22 mouse cellular contexts compared by ENCODE assay signal in the genomic region with DNA sequence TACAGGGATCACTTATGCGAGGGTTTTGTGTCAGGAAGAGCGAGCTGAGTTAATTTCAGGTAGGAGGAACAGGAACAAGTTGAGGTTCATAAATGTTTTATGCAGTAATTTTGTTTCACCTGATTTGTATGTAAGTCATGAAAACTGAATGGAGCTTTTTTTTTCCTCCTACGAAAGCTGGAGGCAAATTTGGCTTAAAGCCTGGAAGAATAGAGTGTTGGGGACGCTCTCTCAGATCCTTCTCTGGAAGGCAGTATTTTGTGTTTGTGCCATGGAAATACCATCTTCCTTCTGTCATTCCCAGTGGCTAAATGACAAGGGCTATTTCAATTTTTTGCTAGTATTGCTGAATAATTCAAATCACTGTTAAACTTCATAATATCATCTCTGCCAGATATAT.
DNase-seq lines count a peak whose midpoint lies in the region; ATAC-seq and TF ChIP-seq lines count a peak whose summit lies in the region.
"Had no signal": no experiment of that assay in that cellular context is flagged by ENCODE, and none has a peak within 500 bp of the region (broad histone marks: within the 10 kb centered on the region; RNA-seq: fewer than 3 reads in every experiment).

No protein-coding gene starts in this region.

- H3K27me3 ChIP-seq in forebrain, postnatal 0 days (ENCODE audit: insufficient read depth, low read length): no peaks in the 10 kb centered on the region
- no peaks in the 10 kb centered on the region for H3K27me3 ChIP-seq in forebrain, embryonic 10.5 days (ENCODE audit: poor library complexity, severe bottlenecking)
- no peaks in the 10 kb centered on the region for H3K27me3 ChIP-seq in hindbrain, postnatal 0 days (ENCODE audit: insufficient read depth, low read length)
- H3K27me3 ChIP-seq in hindbrain, embryonic 16.5 days (replicated peaks; ENCODE audit: control insufficient read depth, insufficient read depth, low read length): no peaks in the 10 kb centered on the region
- H3K27me3 ChIP-seq in midbrain, embryonic 14.5 days (ENCODE audit: control insufficient read depth, insufficient read depth, low read length): no peaks in the 10 kb centered on the region
- no peaks in the 10 kb centered on the region for H3K27me3 ChIP-seq in midbrain, embryonic 11.5 days (ENCODE audit: control insufficient read depth, insufficient read depth, low read length)
- H3K27me3 ChIP-seq: embryonic facial prominence, embryonic 15.5 days; intestine, embryonic 15.5 days had no signal

- H3K4me2 ChIP-seq in forebrain, postnatal 0 days (ENCODE audit: low read depth): no peak overlapping the region
- H3K4me2 ChIP-seq in hindbrain, postnatal 0 days (ENCODE audit: low read depth, low read length): no peak overlapping the region
- H3K4me2 ChIP-seq in hindbrain, embryonic 16.5 days (ENCODE audit: low read length): no peak overlapping the region
- H3K4me2 ChIP-seq in midbrain, embryonic 14.5 days (ENCODE audit: low read length): no peak overlapping the region
- H3K4me2 ChIP-seq in midbrain, embryonic 11.5 days: no peak overlapping the region
- H3K4me2 ChIP-seq: embryonic facial prominence, embryonic 15.5 days; intestine, embryonic 15.5 days had no signal

- TF ChIP-seq POLR2A in brain, embryonic 14.5 days (IDR thresholded peaks at IDR 0.05; ENCODE audit: borderline replicate concordance, extremely low read depth, insufficient read depth, insufficient read length, poor library complexity, severe bottlenecking): no peak

- ATAC-seq in forebrain, postnatal 0 days: no peak
- ATAC-seq in hindbrain, postnatal 0 days: no peak
- ATAC-seq in hindbrain, embryonic 16.5 days: no peak
- no peak for ATAC-seq in midbrain, embryonic 14.5 days (ENCODE audit: low FRiP score, low TSS enrichment)
- ATAC-seq in midbrain, embryonic 11.5 days (ENCODE audit: low FRiP score): no peak
- ATAC-seq: activated CD4-positive, CD25-positive, alpha-beta regulatory T cell, adult 4 months; intestine, embryonic 15.5 days had no signal

- no peak for TF ChIP-seq CTCF in forebrain, postnatal 0 days (IDR thresholded peaks at IDR 0.05; ENCODE audit: low read depth)
- TF ChIP-seq CTCF in hindbrain, postnatal 0 days (IDR thresholded peaks at IDR 0.05; ENCODE audit: low read depth): no peak
- no peak for TF ChIP-seq CTCF in brain, embryonic 14.5 days (IDR thresholded peaks at IDR 0.05; ENCODE audit: borderline replicate concordance, extremely low read depth, insufficient read depth, insufficient read length)

- H3K4me1 ChIP-seq in forebrain, postnatal 0 days (ENCODE audit: insufficient read depth): no peaks in the 10 kb centered on the region
- H3K4me1 ChIP-seq in forebrain, embryonic 10.5 days: peaks cover 12% of the 10 kb centered on the region; the same call in 1 of the 2 replicates
- H3K4me1 ChIP-seq in hindbrain, postnatal 0 days (ENCODE audit: insufficient read depth, low read length): no peaks in the 10 kb centered on the region
- H3K4me1 ChIP-seq in hindbrain, embryonic 16.5 days (ENCODE audit: control insufficient read depth, insufficient read depth, low read depth, low read length): no peaks in the 10 kb centered on the region; the same call in 1 of the 2 replicates
- no peaks in the 10 kb centered on the region for H3K4me1 ChIP-seq in midbrain, embryonic 14.5 days (ENCODE audit: control insufficient read depth, insufficient read depth, low read length)
- no peaks in the 10 kb centered on the region for H3K4me1 ChIP-seq in midbrain, embryonic 11.5 days (ENCODE audit: control insufficient read depth, insufficient read depth, low read length)
- H3K4me1 ChIP-seq: embryonic facial prominence, embryonic 15.5 days; heart, embryonic 10.5 days; intestine, embryonic 15.5 days had no signal

- peak; percentile 21 for DNase-seq in forebrain, postnatal 0 days
- DNase-seq in forebrain, embryonic 10.5 days (ENCODE audit: extremely low spot score, low spot score): no peak
- DNase-seq in hindbrain, postnatal 0 days (ENCODE audit: low spot score): peak; percentile 20
- peak; percentile 32 for DNase-seq in midbrain, embryonic 14.5 days
- no peak for DNase-seq in midbrain, embryonic 11.5 days (ENCODE audit: low spot score, missing footprints)
- peak; percentile 57 for DNase-seq in brain, embryonic 14.5 days (ENCODE audit: low read depth)
- no peak for DNase-seq in lung, postnatal 4 days
- DNase-seq: adrenal gland, postnatal 14 days; cerebellum, adult 11 months; cerebellum, adult 8-10 months; cerebellum, postnatal 14 days; embryo, embryonic 11 days; gastrocnemius, postnatal 10 days; heart, adult 18-20 months; heart, postnatal 10 days; heart, postnatal 4 days had no signal

- H3K27ac ChIP-seq in forebrain, postnatal 0 days (ENCODE audit: low read depth, low read length): no peak overlapping the region
- no peak overlapping the region for H3K27ac ChIP-seq in forebrain, embryonic 10.5 days
- no peak overlapping the region for H3K27ac ChIP-seq in hindbrain, postnatal 0 days
- H3K27ac ChIP-seq in hindbrain, embryonic 16.5 days (ENCODE audit: low read depth, low read length): no peak overlapping the region
- no peak overlapping the region for H3K27ac ChIP-seq in midbrain, embryonic 14.5 days (replicated peaks; ENCODE audit: low read depth, low read length)
- no peak overlapping the region for H3K27ac ChIP-seq in midbrain, embryonic 11.5 days (ENCODE audit: low read depth, low read length)
- H3K27ac ChIP-seq: embryonic facial prominence, embryonic 15.5 days; heart, embryonic 10.5 days; intestine, embryonic 15.5 days had no signal

- no peaks in the 10 kb centered on the region for H3K9me3 ChIP-seq in forebrain, postnatal 0 days (ENCODE audit: low read length)
- no peaks in the 10 kb centered on the region for H3K9me3 ChIP-seq in forebrain, embryonic 10.5 days
- H3K9me3 ChIP-seq in hindbrain, postnatal 0 days (ENCODE audit: low read length): no peaks in the 10 kb centered on the region
- no peaks in the 10 kb centered on the region for H3K9me3 ChIP-seq in hindbrain, embryonic 16.5 days (ENCODE audit: control insufficient read depth, low read length)
- no peaks in the 10 kb centered on the region for H3K9me3 ChIP-seq in midbrain, embryonic 14.5 days (ENCODE audit: control insufficient read depth, low read length)
- H3K9me3 ChIP-seq in midbrain, embryonic 11.5 days (ENCODE audit: control insufficient read depth, low read length): no peaks in the 10 kb centered on the region
- H3K9me3 ChIP-seq: embryonic facial prominence, embryonic 15.5 days; heart, embryonic 10.5 days; intestine, embryonic 15.5 days had no signal

- H3K9ac ChIP-seq in forebrain, postnatal 0 days: no peak overlapping the region
- H3K9ac ChIP-seq in hindbrain, postnatal 0 days (replicated peaks; ENCODE audit: low read length): no peak overlapping the region
- H3K9ac ChIP-seq in hindbrain, embryonic 16.5 days (ENCODE audit: low read depth, low read length): no peak overlapping the region
- H3K9ac ChIP-seq in midbrain, embryonic 14.5 days (replicated peaks; ENCODE audit: low read length): no peak overlapping the region
- no peak overlapping the region for H3K9ac ChIP-seq in midbrain, embryonic 11.5 days (ENCODE audit: low read length)
- H3K9ac ChIP-seq: embryonic facial prominence, embryonic 15.5 days; intestine, embryonic 15.5 days had no signal

- H3K4me3 ChIP-seq in forebrain, postnatal 0 days (ENCODE audit: low read depth, low read length): no peak overlapping the region
- H3K4me3 ChIP-seq in forebrain, embryonic 10.5 days: no peak overlapping the region
- H3K4me3 ChIP-seq in hindbrain, postnatal 0 days (ENCODE audit: low read length): no peak overlapping the region
- H3K4me3 ChIP-seq in hindbrain, embryonic 16.5 days (ENCODE audit: low read length): no peak overlapping the region
- no peak overlapping the region for H3K4me3 ChIP-seq in midbrain, embryonic 14.5 days (replicated peaks; ENCODE audit: low read depth, low read length)
- no peak overlapping the region for H3K4me3 ChIP-seq in midbrain, embryonic 11.5 days (ENCODE audit: low read depth, low read length)
- H3K4me3 ChIP-seq: embryonic facial prominence, embryonic 15.5 days; erythroblast, embryonic 14.5 days; heart, embryonic 10.5 days; intestine, embryonic 15.5 days had no signal

- no peaks in the 10 kb centered on the region for H3K36me3 ChIP-seq in forebrain, postnatal 0 days (ENCODE audit: insufficient read depth)
- no peaks in the 10 kb centered on the region for H3K36me3 ChIP-seq in forebrain, embryonic 10.5 days (replicated peaks)
- no peaks in the 10 kb centered on the region for H3K36me3 ChIP-seq in hindbrain, postnatal 0 days (ENCODE audit: insufficient read depth, low read length)
- H3K36me3 ChIP-seq in hindbrain, embryonic 16.5 days (ENCODE audit: control insufficient read depth, insufficient read depth, low read length): no peaks in the 10 kb centered on the region
- no peaks in the 10 kb centered on the region for H3K36me3 ChIP-seq in midbrain, embryonic 14.5 days (ENCODE audit: control insufficient read depth, insufficient read depth, low read length)
- H3K36me3 ChIP-seq in midbrain, embryonic 11.5 days (ENCODE audit: control insufficient read depth, insufficient read depth, low read length): no peaks in the 10 kb centered on the region
- H3K36me3 ChIP-seq: embryonic facial prominence, embryonic 15.5 days; heart, embryonic 10.5 days; intestine, embryonic 15.5 days had no signal

- 58% methylated on average over 4 of the region's 4 CpGs for WGBS in forebrain, postnatal 0 days
- 89% methylated on average over 4 of the region's 4 CpGs for WGBS in forebrain, embryonic 10.5 days
- 56% methylated on average over 4 of the region's 4 CpGs for WGBS in hindbrain, postnatal 0 days
- 62% methylated on average over 4 of the region's 4 CpGs for WGBS in hindbrain, embryonic 16.5 days
- 69% methylated on average over 4 of the region's 4 CpGs for WGBS in midbrain, embryonic 14.5 days
- 91% methylated on average over 4 of the region's 4 CpGs for WGBS in midbrain, embryonic 11.5 days

Comparison
In these comparisons a context has a peak if more than half of its experiments do, and no peak if none do; other contexts are left out.
1. DNase-seq: peak in forebrain, postnatal 0 days (single experiment), hindbrain, postnatal 0 days (single experiment), midbrain, embryonic 14.5 days (single experiment) and brain, embryonic 14.5 days (single experiment); none in forebrain, embryonic 10.5 days (single experiment), midbrain, embryonic 11.5 days (single experiment) and lung, postnatal 4 days (0 of 2).